Mouse (Mus musculus) intestine, postnatal 0 days (tissue): ENCODE measurements at regions not wholly inside any gene's neighbourhood (a gene's known extent, or its start where the extent isn't known, plus 50 kb on each side); places are given as distances from the start of the nearest gene placed in this dataset.

ENCODE experiments used
- ATAC-seq: fragments of 200-750 bp; cut with Nextera tagmentation; 2 replicates; pipeline ENCODE4 v1.8.0; 2017; ENCODE audit warnings: mild to moderate bottlenecking, moderate TSS enrichment, moderate library complexity
- H3K27ac ChIP-seq: fragments of 300-500 bp; sonication (generic); 2 replicates; pipeline ENCODE4 v1.5.1; 2014; ENCODE audit warnings: mild to moderate bottlenecking, low read depth, low read length, moderate library complexity
- H3K27me3 ChIP-seq: fragments of 300-500 bp; sonication (generic); replicated peaks from 2 replicates; pipeline ENCODE4 v1.6.1; 2014; ENCODE audit warnings: low read length, mixed read lengths; ENCODE audit not compliant: control insufficient read depth, insufficient read depth
- H3K36me3 ChIP-seq: fragments of 300-500 bp; sonication (generic); 2 replicates; pipeline ENCODE4 v1.6.1; 2014; ENCODE audit warnings: mild to moderate bottlenecking, moderate library complexity; ENCODE audit not compliant: control insufficient read depth, insufficient read depth
- H3K4me1 ChIP-seq: fragments of 300-500 bp; sonication (generic); replicated peaks from 2 replicates; pipeline ENCODE4 v1.6.1; 2014; ENCODE audit warnings: antibody characterized with exemption, low read length, mixed read lengths; ENCODE audit not compliant: control insufficient read depth, insufficient read depth
- H3K4me2 ChIP-seq: fragments of 300-500 bp; sonication (generic); replicated peaks from 2 replicates; pipeline ENCODE4 v1.6.1; 2014; ENCODE audit warnings: low read depth, mild to moderate bottlenecking, moderate library complexity
- H3K4me3 ChIP-seq: fragments of 300-500 bp; sonication (generic); 2 replicates; pipeline ENCODE4 v1.5.1; 2014; ENCODE audit warnings: low read depth, low read length
- H3K9ac ChIP-seq: fragments of 300-500 bp; sonication (generic); 2 replicates; pipeline ENCODE4 v1.6.1; 2014; ENCODE audit warnings: mild to moderate bottlenecking, low read depth, low read length
- H3K9me3 ChIP-seq: fragments of 300-500 bp; sonication (generic); 2 replicates; pipeline ENCODE4 v1.6.1; 2016; ENCODE audit warnings: mixed run types; ENCODE audit not compliant: control insufficient read depth
- CTCF ChIP-seq: sonication (generic); IDR thresholded peaks from 2 replicates; pipeline ENCODE4 v1.5.1; 2016; ENCODE audit warnings: low read depth, mild to moderate bottlenecking, control low read depth, antibody characterized with exemption, moderate library complexity
- WGBS: fragments of 180-500 bp; shearing (Covaris S2); extraction: QIAGEN DNeasy Blood & Tissue Kit; methylation state at CpG from one replicate; pipeline ENCODE4 v1.1.7; 2014; 5-methylcytosine and 5-hydroxymethylcytosine counted together

GRCm38 (mm10) chr1:122161798-122162197 lies 594.0 kb upstream of the Ddx18 start:
- Histone ChIP-seq H3K27ac (no peak overlapping the region), H3K9me3 (no peaks in the 10 kb centered on the region), H3K4me2 (no peak overlapping the region), H3K9ac (no peak overlapping the region), H3K36me3 (no peaks in the 10 kb centered on the region), H3K4me1 (no peaks in the 10 kb centered on the region), H3K27me3 (no peaks in the 10 kb centered on the region), H3K4me3 (no peak overlapping the region)
- no peak for ATAC-seq
- no peak for TF ChIP-seq CTCF
- 90% methylated on average over 1 of the region's 1 CpGs for WGBS

GRCm38 (mm10) chr1:122141362-122141761 lies 573.6 kb upstream of the Ddx18 start:
- Histone ChIP-seq H3K4me1 (no peaks in the 10 kb centered on the region), H3K27ac (no peak overlapping the region), H3K4me3 (no peak overlapping the region), H3K27me3 (no peaks in the 10 kb centered on the region), H3K9ac (no peak overlapping the region), H3K36me3 (no peaks in the 10 kb centered on the region), H3K9me3 (no peaks in the 10 kb centered on the region), H3K4me2 (no peak overlapping the region)
- no peak for TF ChIP-seq CTCF
- no peak for ATAC-seq

- Histone ChIP-seq H3K4me3 (no peak overlapping the region), H3K4me1 (no peaks in the 10 kb centered on the region), H3K4me2 (no peak overlapping the region), H3K27ac (no peak overlapping the region), H3K9me3 (no peaks in the 10 kb centered on the region), H3K27me3 (no peaks in the 10 kb centered on the region), H3K36me3 (no peaks in the 10 kb centered on the region), H3K9ac (no peak overlapping the region)
- no peak for ATAC-seq
- TF ChIP-seq CTCF: no peak
- 77% methylated on average over 4 of the region's 4 CpGs for WGBS
Measured at GRCm38 (mm10) chr1:122123954-122124353, 556.2 kb upstream of the Ddx18 start.

- no peaks in the 10 kb centered on the region for H3K36me3 ChIP-seq
- 86% methylated on average over 2 of the region's 2 CpGs for WGBS
- H3K4me1 ChIP-seq: no peaks in the 10 kb centered on the region
- H3K9me3 ChIP-seq: no peaks in the 10 kb centered on the region
- no peak for TF ChIP-seq CTCF
- no peak for ATAC-seq
- no peak overlapping the region for H3K4me3 ChIP-seq
- H3K9ac ChIP-seq: no peak overlapping the region
- H3K27ac ChIP-seq: no peak overlapping the region
- no peak overlapping the region for H3K4me2 ChIP-seq
- H3K27me3 ChIP-seq: no peaks in the 10 kb centered on the region
Measured at GRCm38 (mm10) chr1:122095726-122096125, 527.9 kb upstream of the Ddx18 start.

GRCm38 (mm10) chr1:122082481-122082880 lies 514.7 kb upstream of the Ddx18 start:
- no peaks in the 10 kb centered on the region for H3K4me1 ChIP-seq
- ATAC-seq: no peak
- no peak overlapping the region for H3K4me3 ChIP-seq
- no peak overlapping the region for H3K4me2 ChIP-seq
- no peaks in the 10 kb centered on the region for H3K27me3 ChIP-seq
- no peak overlapping the region for H3K27ac ChIP-seq
- no peak overlapping the region for H3K9ac ChIP-seq
- no peak for TF ChIP-seq CTCF
- no peaks in the 10 kb centered on the region for H3K9me3 ChIP-seq
- H3K36me3 ChIP-seq: no peaks in the 10 kb centered on the region
- 83% methylated on average over 5 of the region's 5 CpGs for WGBS

- H3K4me1 ChIP-seq: no peaks in the 10 kb centered on the region
- no peaks in the 10 kb centered on the region for H3K9me3 ChIP-seq
- H3K4me2 ChIP-seq: no peak overlapping the region
- H3K27ac ChIP-seq: no peak overlapping the region
- no peak for ATAC-seq
- H3K27me3 ChIP-seq: no peaks in the 10 kb centered on the region
- no peaks in the 10 kb centered on the region for H3K36me3 ChIP-seq
- H3K9ac ChIP-seq: no peak overlapping the region
- no peak for TF ChIP-seq CTCF
- no peak overlapping the region for H3K4me3 ChIP-seq
- WGBS: 77% methylated on average over 5 of the region's 5 CpGs
Measured at GRCm38 (mm10) chr1:122076085-122076484, 508.3 kb upstream of the Ddx18 start.

GRCm38 (mm10) chr1:122055146-122055545 lies 487.4 kb upstream of the Ddx18 start:
- Histone ChIP-seq H3K36me3 (no peaks in the 10 kb centered on the region), H3K4me1 (no peaks in the 10 kb centered on the region), H3K4me2 (no peak overlapping the region), H3K9me3 (no peaks in the 10 kb centered on the region), H3K9ac (no peak overlapping the region), H3K4me3 (no peak overlapping the region), H3K27ac (no peak overlapping the region), H3K27me3 (no peaks in the 10 kb centered on the region)
- TF ChIP-seq CTCF: peak; percentile 30; the same call in 1 of the 2 replicates
- ATAC-seq: no peak
- 67% methylated on average over 1 of the region's 1 CpGs for WGBS
